Mouse (Mus musculus): Measurements from ENCODE around the gene Sf1. TPM values are rescaled to one million over a fixed set of nuclear protein-coding genes. Genes with fewer than 3 reads are reported as not detected.

Gene Sf1
- polyA plus RNA-seq, 1 experiment from 2014 or later = 86.7 TPM

DNA sequence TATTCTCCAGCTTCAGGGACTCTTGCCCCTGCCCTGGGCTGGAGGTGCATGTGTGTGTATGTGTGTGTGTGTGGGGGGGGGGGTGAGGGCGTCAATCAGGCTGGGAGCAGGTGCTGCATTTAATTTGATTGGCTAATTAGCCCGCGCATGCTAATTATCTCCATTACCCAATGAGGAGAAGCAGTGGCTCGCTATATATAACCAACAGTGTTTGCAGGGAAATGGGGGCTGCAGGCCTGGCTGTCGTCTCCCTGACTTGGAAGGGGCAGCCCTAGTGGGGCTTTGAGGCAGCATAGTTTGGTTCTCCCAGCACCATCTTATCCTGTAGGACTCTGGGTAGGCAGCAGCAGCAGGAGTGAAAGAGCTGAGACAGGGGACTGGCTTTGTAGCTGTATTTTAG is 62.1 kb downstream of the Sf1 start:
- Histone ChIP-seq H3K9me3 (replicated peaks; ENCODE audit: control insufficient read depth, low read length) (no peaks in the 10 kb centered on the region), H3K4me2 (ENCODE audit: low read depth, low read length) (no peak overlapping the region), H3K27me3 (ENCODE audit: control insufficient read depth, insufficient read depth, low read length) (peaks cover 77% of the 10 kb centered on the region), H3K36me3 (ENCODE audit: control insufficient read depth, insufficient read depth) (no peaks in the 10 kb centered on the region), H3K27ac (ENCODE audit: low read length) (no peak overlapping the region), H3K4me3 (ENCODE audit: low read length) (no peak overlapping the region), H3K4me1 (ENCODE audit: control insufficient read depth, insufficient read depth, low read length) (peaks cover 9% of the 10 kb centered on the region; the same call in 1 of the 2 replicates), H3K9ac (ENCODE audit: low read length) (no peak overlapping the region)
- ATAC-seq (replicated peaks; ENCODE audit: extremely low read depth, insufficient read depth, low FRiP score) = no peak
- 50% methylated on average over 5 of the region's 5 CpGs for WGBS

DNA sequence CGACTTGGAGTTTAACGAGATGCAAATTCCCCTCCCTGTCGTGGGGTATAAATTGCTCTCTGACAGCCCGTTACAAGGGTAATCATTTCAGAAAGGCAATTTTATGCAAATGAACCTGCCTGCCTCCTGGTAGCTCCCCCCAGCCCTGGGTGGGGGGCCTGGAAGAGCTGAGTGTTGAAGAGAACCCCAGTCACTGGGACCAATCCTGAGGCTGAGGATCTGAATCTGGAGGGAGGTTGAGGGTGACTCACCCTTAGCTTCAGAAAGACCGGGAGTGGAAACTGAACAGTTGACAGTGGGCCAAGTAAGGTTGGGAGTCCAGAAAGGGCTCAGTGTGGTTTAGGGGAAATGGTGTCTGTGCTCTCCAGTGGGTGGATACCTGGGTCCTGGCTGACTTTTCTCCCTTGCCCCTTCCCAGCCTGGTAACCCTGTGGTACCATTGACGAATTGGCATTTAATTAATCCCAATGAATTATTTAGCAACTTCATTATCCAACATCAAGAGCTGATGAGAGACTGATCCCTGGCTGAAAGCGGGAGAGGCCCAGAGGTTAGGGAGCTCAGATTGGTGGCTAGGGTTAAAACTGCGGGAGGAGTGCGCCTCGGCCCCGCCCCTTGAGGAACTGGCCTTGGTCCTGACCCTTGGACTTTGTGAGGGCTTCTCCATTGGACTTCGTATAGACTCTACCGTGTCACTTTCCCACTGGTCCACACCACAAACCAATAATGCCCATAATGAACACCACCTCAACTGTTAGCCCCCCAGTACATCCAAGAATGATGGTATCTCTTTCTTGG is 63.4 kb downstream of the Sf1 start:
- no peak overlapping the region for H3K4me3 ChIP-seq (ENCODE audit: low read length)
- no peak for ATAC-seq (replicated peaks; ENCODE audit: extremely low read depth, insufficient read depth, low FRiP score)

More for the DNA sequence above, 63.4 kb downstream of the Sf1 start:
- Histone ChIP-seq H3K4me1 (ENCODE audit: control insufficient read depth, insufficient read depth, low read length) (peaks cover 9% of the 10 kb centered on the region; the same call in 1 of the 2 replicates), H3K27me3 (ENCODE audit: control insufficient read depth, insufficient read depth, low read length) (peaks cover 78% of the 10 kb centered on the region), H3K9ac (ENCODE audit: low read length) (no peak overlapping the region), H3K27ac (ENCODE audit: low read length) (no peak overlapping the region), H3K36me3 (ENCODE audit: control insufficient read depth, insufficient read depth) (no peaks in the 10 kb centered on the region), H3K9me3 (replicated peaks; ENCODE audit: control insufficient read depth, low read length) (no peaks in the 10 kb centered on the region), H3K4me2 (ENCODE audit: low read depth, low read length) (no peak overlapping the region)
- WGBS = 23% methylated on average over 13 of the region's 13 CpGs

Small RNA genes lying within 50 kb of the gene (microRNA-seq; reads per million reads assigned to microRNA genes)
- gene Mir6989 = 0.79 reads per million

Other genes starting within 250 kb of the Sf1 start
- 32.3 and 33.9 TPM in 2 replicates for gene Sac3d1, start 245.0 kb upstream of the Sf1 start, polyA plus RNA-seq (2015; fragmentation: Nextera tagmentation; extraction: Ambion mirVana)
- gene Snx15, start 235.4 kb upstream of the Sf1 start, polyA plus RNA-seq (2015; fragmentation: Nextera tagmentation; extraction: Ambion mirVana) = 20.5 and 25.1 TPM in 2 replicates
- 0.11 TPM in 1 of 2 replicates, not detected in the other for gene Batf2, start 222.7 kb upstream of the Sf1 start, polyA plus RNA-seq (2015; fragmentation: Nextera tagmentation; extraction: Ambion mirVana)
- gene Arl2, start 222.1 kb upstream of the Sf1 start, polyA plus RNA-seq (2015; fragmentation: Nextera tagmentation; extraction: Ambion mirVana) = 77.2 and 84.5 TPM in 2 replicates
- not detected in 2 replicates for gene Majin, start 179.3 kb upstream of the Sf1 start, polyA plus RNA-seq (2015; fragmentation: Nextera tagmentation; extraction: Ambion mirVana)
- 0.25 TPM in 1 of 2 replicates, not detected in the other for gene Gpha2, start 137.3 kb upstream of the Sf1 start, polyA plus RNA-seq (2015; fragmentation: Nextera tagmentation; extraction: Ambion mirVana)
- gene Ppp2r5b, start 127.8 kb upstream of the Sf1 start, polyA plus RNA-seq (2015; fragmentation: Nextera tagmentation; extraction: Ambion mirVana) = 22.6 and 23.4 TPM in 2 replicates
- gene Atg2a, start 122.0 kb upstream of the Sf1 start, polyA plus RNA-seq (2015; fragmentation: Nextera tagmentation; extraction: Ambion mirVana) = 8.0 and 8.9 TPM in 2 replicates
- gene Ehd1, start 87.0 kb upstream of the Sf1 start, polyA plus RNA-seq (2015; fragmentation: Nextera tagmentation; extraction: Ambion mirVana) = 63.7 and 73.2 TPM in 2 replicates
- 0.64 and 0.67 TPM in 2 replicates for gene Cdc42bpg, start 57.2 kb upstream of the Sf1 start, polyA plus RNA-seq (2015; fragmentation: Nextera tagmentation; extraction: Ambion mirVana)
- gene Men1, start 28.7 kb upstream of the Sf1 start, polyA plus RNA-seq (2015; fragmentation: Nextera tagmentation; extraction: Ambion mirVana) = 45.8 and 47.8 TPM in 2 replicates
- 17.2 and 18.5 TPM in 2 replicates for gene Map4k2, start 22.6 kb upstream of the Sf1 start, polyA plus RNA-seq (2015; fragmentation: Nextera tagmentation; extraction: Ambion mirVana)
- 362 and 381 TPM in 2 replicates for gene Pygm, start 20.7 kb downstream of the Sf1 start, polyA plus RNA-seq (2015; fragmentation: Nextera tagmentation; extraction: Ambion mirVana)
- gene Rasgrp2, start 35.6 kb downstream of the Sf1 start, polyA plus RNA-seq (2015; fragmentation: Nextera tagmentation; extraction: Ambion mirVana) = 68.8 and 69.8 TPM in 2 replicates
- 0.37 and 0.77 TPM in 2 replicates for gene Nrxn2, start 55.0 kb downstream of the Sf1 start, polyA plus RNA-seq (2015; fragmentation: Nextera tagmentation; extraction: Ambion mirVana)
- gene Slc22a12, start 179.3 kb downstream of the Sf1 start, polyA plus RNA-seq (2015; fragmentation: Nextera tagmentation; extraction: Ambion mirVana) = not detected in 2 replicates